Mouse (Mus musculus): ENCODE results near the gene Adgrg6.

DNA sequence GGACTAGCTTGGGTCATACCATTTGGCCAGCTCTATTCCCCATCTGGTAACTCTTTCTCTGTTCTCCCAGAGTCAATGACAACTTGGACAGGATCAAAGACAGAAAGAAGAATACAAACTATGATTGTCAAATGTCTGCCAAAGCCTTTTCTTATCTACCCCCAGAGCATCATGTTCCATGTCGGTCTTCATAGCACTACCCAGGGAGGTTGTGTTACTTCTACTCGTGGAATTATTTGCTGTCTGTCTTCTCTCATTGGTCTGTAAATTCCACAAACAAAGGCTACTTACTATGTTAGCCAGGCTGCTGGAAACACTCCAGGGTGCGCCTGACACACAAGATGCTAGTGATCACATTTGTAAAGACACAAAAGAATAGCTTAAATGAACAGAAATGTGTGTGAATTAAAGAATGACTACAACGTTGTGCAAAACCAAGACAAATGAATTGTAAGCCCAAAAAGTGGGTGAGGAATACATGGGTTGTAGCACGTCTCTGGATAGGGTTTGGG, 74.4 kb downstream of the Adgrg6 start:
- no peak for TF ChIP-seq CTCF (IDR thresholded peaks at IDR 0.05; ENCODE audit: control insufficient read depth, insufficient read depth, insufficient read length)
- no peak for TF ChIP-seq MAX (IDR thresholded peaks at IDR 0.05)
- TF ChIP-seq USF1 (IDR thresholded peaks at IDR 0.05; ENCODE audit: low read depth), result no peak
- TF ChIP-seq MYOG (IDR thresholded peaks at IDR 0.05; ENCODE audit: control insufficient read depth, extremely low read depth, insufficient read length), result no peak
- TF ChIP-seq CEBPB (IDR thresholded peaks at IDR 0.05; ENCODE audit: low read depth), result no peak
- no peak for TF ChIP-seq MYOD1 (IDR thresholded peaks at IDR 0.05; ENCODE audit: control insufficient read depth, insufficient read length, low read depth)
- no peak for TF ChIP-seq FOSL1 (IDR thresholded peaks at IDR 0.05; ENCODE audit: insufficient read depth, low read length, poor library complexity, severe bottlenecking)

Measured in C2C12 (cell line).